Mouse (Mus musculus): ENCODE results near the gene Pianp. TPM values are rescaled to one million over a fixed set of nuclear protein-coding genes. Genes with fewer than 3 reads are reported as not detected.
"Not testable (repeated sequence)": the region's sequence is repeated elsewhere in the genome, so short reads cannot be mapped to it uniquely, and the experiment has no call there.

Pianp gene
- polyA plus RNA-seq, 1 experiment from 2014 or later: 10.0 TPM

GRCm38 (mm10) chr6:125009129-125009180, 12.5 kb downstream of the Pianp start, which contains the start of gene Zfp384:
Zfp384 (plus strand) TSS chr6:125009145.
- Histone ChIP-seq H3K4me2 (peak within 1 kb of the TSS; percentile 90), H3K4me3 (peak within 1 kb of the TSS; percentile 69), H3K9me3 (no peaks in the 10 kb centered on the region), H3K9ac (peak within 1 kb of the TSS; percentile 95), H3K36me3 (peaks cover 27% of the 10 kb centered on the region), H3K27me3 (no peaks in the 10 kb centered on the region), H3K27ac (peak within 1 kb of the TSS; percentile 99), H3K4me1 (peaks cover 39% of the 10 kb centered on the region)
- no peak for ATAC-seq (ENCODE audit: insufficient number of reproducible peaks, insufficient read depth, low FRiP score, low TSS enrichment, low read depth)
- 0% methylated on average over 3 of the region's 3 CpGs for WGBS

DNA sequence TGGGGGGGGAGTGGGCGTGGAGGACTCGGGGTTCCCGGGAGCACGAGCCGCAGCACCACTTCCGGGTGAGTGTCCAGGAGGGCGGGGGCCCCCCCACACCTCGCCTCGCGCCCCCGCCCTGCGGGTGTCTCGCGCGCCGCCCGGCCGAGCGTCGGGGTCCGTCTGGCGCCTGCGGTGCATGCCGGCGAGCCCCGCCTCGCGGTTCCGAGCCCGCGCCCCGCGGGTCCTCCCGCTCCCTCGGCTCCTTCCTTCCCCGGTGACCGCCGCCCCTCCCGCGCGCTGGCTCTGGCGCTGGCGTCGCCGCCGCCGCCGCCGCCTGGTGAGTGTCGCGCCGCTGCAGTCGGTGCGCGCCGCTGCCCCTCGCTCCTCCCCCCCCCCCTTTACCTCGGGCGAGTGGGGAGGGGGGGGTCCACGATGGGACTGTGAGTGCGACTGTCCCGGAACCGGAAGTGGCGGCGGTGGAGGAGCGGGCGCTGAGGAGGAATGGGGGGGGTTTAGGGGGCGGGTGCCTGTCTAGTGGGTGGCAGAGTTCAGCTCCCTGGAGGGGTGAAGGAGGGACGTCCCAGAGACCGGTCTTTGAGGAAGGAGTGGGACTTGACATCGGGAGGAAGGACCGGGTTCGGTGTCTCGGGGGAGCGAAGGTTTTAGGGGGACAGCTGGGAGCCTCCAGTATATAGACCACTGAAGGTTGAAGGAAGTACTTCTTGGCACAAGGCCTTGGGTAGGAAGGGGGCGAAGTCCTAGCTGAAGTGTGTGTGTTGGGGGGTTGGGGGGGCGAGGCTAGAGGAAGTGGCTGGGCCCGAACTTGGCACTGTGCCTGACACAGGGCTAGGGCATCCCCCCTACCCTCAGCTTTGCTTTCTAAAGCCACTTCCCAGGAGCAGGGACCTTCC, 12.9 kb downstream of the Pianp start:
- no peaks in the 10 kb centered on the region for H3K9me3 ChIP-seq
- ATAC-seq (ENCODE audit: insufficient number of reproducible peaks, insufficient read depth, low FRiP score, low TSS enrichment, low read depth): peak; percentile 81
- peaks cover 39% of the 10 kb centered on the region for H3K4me1 ChIP-seq
- H3K9ac ChIP-seq: peak overlapping the region; percentile 95
- no peaks in the 10 kb centered on the region for H3K27me3 ChIP-seq
- H3K4me2 ChIP-seq: peak overlapping the region; percentile 90
- peak overlapping the region; percentile 99 for H3K27ac ChIP-seq
- H3K36me3 ChIP-seq: peaks cover 28% of the 10 kb centered on the region
- whole genome bisulfite sequencing: under 1% methylated on average over 30 of the region's 78 CpGs
- H3K4me3 ChIP-seq: peak overlapping the region; percentile 69

GRCm38 (mm10) chr6:125017682-125018081, 21.2 kb downstream of the Pianp start:
- WGBS: 92% methylated on average over 3 of the region's 3 CpGs
- Histone ChIP-seq H3K4me2 (no peak overlapping the region), H3K4me3 (no peak overlapping the region), H3K9me3 (no peaks in the 10 kb centered on the region), H3K9ac (no peak overlapping the region), H3K36me3 (peaks cover 79% of the 10 kb centered on the region), H3K27ac (no peak overlapping the region), H3K4me1 (no peaks in the 10 kb centered on the region), H3K27me3 (no peaks in the 10 kb centered on the region)
- ATAC-seq (ENCODE audit: insufficient number of reproducible peaks, insufficient read depth, low FRiP score, low TSS enrichment, low read depth): no peak

DNA sequence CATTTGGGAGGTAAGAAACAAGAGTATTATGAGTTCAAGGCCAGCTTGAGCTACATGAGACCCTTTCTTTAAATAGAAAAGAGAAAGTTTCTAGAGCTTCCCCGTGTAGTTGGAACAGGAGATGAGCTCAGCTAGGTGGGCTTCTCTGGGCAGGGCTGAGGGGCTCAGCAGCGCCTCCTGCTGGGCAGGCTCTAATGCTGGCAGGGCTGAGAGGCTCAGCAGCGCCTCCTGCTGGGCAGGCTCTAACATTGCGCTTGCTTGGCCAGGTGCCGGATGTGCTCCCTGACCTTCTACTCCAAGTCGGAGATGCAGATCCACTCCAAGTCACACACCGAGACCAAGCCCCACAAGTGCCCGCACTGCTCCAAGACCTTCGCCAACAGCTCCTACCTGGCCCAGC, 34.0 kb downstream of the Pianp start:
- not testable (repeated sequence) for H3K9ac ChIP-seq; H3K27me3 ChIP-seq; H3K27ac ChIP-seq; H3K9me3 ChIP-seq; H3K4me2 ChIP-seq; H3K4me3 ChIP-seq; ATAC-seq (ENCODE audit: insufficient number of reproducible peaks, insufficient read depth, low FRiP score, low TSS enrichment, low read depth); H3K4me1 ChIP-seq
- WGBS: 41% methylated on average over 8 of the region's 9 CpGs
- peaks cover 83% of the 10 kb centered on the region for H3K36me3 ChIP-seq

GRCm38 (mm10) chr6:125031604-125032003, 35.1 kb downstream of the Pianp start:
- H3K36me3 ChIP-seq: peaks cover 83% of the 10 kb centered on the region
- no peak overlapping the region for H3K9ac ChIP-seq
- ATAC-seq (ENCODE audit: insufficient number of reproducible peaks, insufficient read depth, low FRiP score, low TSS enrichment, low read depth): no peak

DNA sequence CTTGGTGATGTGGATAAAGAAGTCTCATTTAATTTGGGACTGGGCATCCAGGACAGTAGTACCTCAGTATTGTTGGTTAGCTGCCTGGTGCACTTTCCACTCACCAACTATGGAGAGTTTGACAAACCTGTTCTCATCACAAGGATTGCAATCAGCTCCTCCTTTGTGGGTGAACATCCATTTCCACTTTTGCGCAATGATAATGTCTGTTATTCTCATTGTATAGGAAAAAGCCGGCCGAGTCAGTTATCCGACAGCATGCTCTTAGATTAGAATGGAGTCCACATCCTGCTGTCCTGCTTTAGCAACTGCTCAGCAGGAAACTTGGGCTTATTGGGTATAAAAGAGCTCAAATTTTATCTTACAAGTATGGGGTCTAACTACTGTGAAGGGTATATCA, 42.2 kb downstream of the Pianp start:
- Histone ChIP-seq H3K27ac (peak overlapping the region; percentile 91), H3K27me3 (no peaks in the 10 kb centered on the region), H3K9me3 (no peaks in the 10 kb centered on the region), H3K4me3 (peak overlapping the region; percentile 76), H3K36me3 (peaks cover 51% of the 10 kb centered on the region), H3K4me1 (peaks cover 13% of the 10 kb centered on the region; the same call in 1 of the 2 replicates), H3K4me2 (peak overlapping the region; percentile 58), H3K9ac (no peak overlapping the region)
- WGBS: 96% methylated on average over 4 of the region's 4 CpGs
- ATAC-seq (ENCODE audit: insufficient number of reproducible peaks, insufficient read depth, low FRiP score, low TSS enrichment, low read depth): no peak

More at GRCm38 (mm10) chr6:125031604-125032003, 35.1 kb downstream of the Pianp start:
- Histone ChIP-seq H3K4me1 (no peaks in the 10 kb centered on the region), H3K9me3 (no peaks in the 10 kb centered on the region), H3K4me2 (no peak overlapping the region), H3K27ac (no peak overlapping the region), H3K27me3 (no peaks in the 10 kb centered on the region), H3K4me3 (no peak overlapping the region)
- WGBS: 91% methylated on average over 16 of the region's 16 CpGs

GRCm38 (mm10) chr6:125039131-125039530, 42.6 kb downstream of the Pianp start:
- 7% methylated on average over 8 of the region's 8 CpGs for WGBS
- peak overlapping the region; percentile 54 for H3K9ac ChIP-seq
- no peak for ATAC-seq (ENCODE audit: insufficient number of reproducible peaks, insufficient read depth, low FRiP score, low TSS enrichment, low read depth)

DNA sequence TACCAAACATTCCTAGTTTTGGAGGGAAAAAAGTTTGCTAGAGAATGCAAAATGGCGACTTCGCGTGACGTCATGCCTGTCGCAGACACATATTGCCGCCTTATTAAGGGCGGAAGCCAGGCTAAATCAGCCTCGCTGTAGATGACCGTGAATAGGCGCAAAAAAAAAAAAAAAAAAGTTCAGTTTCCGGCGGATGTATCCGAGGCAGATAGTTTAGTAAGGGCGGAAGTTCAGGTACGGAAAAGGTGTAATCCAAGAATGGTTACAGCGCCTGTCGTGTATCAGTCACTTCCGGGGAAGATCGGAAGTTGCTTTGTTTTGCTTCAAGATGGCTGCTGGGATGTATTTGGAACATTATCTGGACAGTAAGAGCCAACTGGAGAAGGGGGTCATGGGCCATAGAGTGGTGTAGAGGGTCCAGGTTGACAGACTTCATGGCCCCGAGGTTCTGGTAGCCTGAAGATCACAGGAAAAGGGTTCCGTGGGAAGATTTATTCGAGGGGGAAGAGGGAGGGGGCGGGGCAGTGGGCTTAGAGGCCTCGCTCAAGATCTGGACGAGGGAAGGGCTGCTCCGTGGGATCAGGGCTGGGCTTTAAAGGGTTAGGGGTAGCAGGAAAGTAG, 43.1 kb downstream of the Pianp start, which contains the start of gene Ing4:
Ing4 (plus strand) TSS at position 228 of the 621 bp plus-strand sequence.
- Histone ChIP-seq H3K27ac (peak within 1 kb of the TSS; percentile 91), H3K9me3 (no peaks in the 10 kb centered on the region), H3K4me1 (peaks cover 13% of the 10 kb centered on the region; the same call in 1 of the 2 replicates), H3K36me3 (peaks cover 52% of the 10 kb centered on the region), H3K9ac (peak within 1 kb of the TSS; percentile 81), H3K27me3 (no peaks in the 10 kb centered on the region), H3K4me3 (peak within 1 kb of the TSS; percentile 76), H3K4me2 (peak within 1 kb of the TSS; percentile 81)
- WGBS: under 1% methylated on average over 26 of the region's 26 CpGs
- ATAC-seq (ENCODE audit: insufficient number of reproducible peaks, insufficient read depth, low FRiP score, low TSS enrichment, low read depth): peak; percentile 90

More at GRCm38 (mm10) chr6:125039131-125039530, 42.6 kb downstream of the Pianp start:
- Histone ChIP-seq H3K27ac (peak overlapping the region; percentile 91), H3K36me3 (peaks cover 51% of the 10 kb centered on the region), H3K4me3 (peak overlapping the region; percentile 76), H3K4me1 (peaks cover 13% of the 10 kb centered on the region; the same call in 1 of the 2 replicates), H3K4me2 (peak overlapping the region; percentile 58), H3K27me3 (no peaks in the 10 kb centered on the region), H3K9me3 (no peaks in the 10 kb centered on the region)

- peak overlapping the region; percentile 78 for H3K27ac ChIP-seq
- ATAC-seq (ENCODE audit: insufficient number of reproducible peaks, insufficient read depth, low FRiP score, low TSS enrichment, low read depth): no peak
- H3K4me2 ChIP-seq: peak overlapping the region; percentile 81
- peaks cover 52% of the 10 kb centered on the region for H3K36me3 ChIP-seq
- no peaks in the 10 kb centered on the region for H3K9me3 ChIP-seq
- H3K9ac ChIP-seq: peak overlapping the region; percentile 81
- peak overlapping the region; percentile 76 for H3K4me3 ChIP-seq
- WGBS: 12% methylated on average over 7 of the region's 7 CpGs
- peaks cover 13% of the 10 kb centered on the region; the same call in 1 of the 2 replicates for H3K4me1 ChIP-seq
- H3K27me3 ChIP-seq: no peaks in the 10 kb centered on the region
These were observed 43.7 kb downstream of the Pianp start for GRCm38 (mm10) chr6:125040221-125040620.

DNA sequence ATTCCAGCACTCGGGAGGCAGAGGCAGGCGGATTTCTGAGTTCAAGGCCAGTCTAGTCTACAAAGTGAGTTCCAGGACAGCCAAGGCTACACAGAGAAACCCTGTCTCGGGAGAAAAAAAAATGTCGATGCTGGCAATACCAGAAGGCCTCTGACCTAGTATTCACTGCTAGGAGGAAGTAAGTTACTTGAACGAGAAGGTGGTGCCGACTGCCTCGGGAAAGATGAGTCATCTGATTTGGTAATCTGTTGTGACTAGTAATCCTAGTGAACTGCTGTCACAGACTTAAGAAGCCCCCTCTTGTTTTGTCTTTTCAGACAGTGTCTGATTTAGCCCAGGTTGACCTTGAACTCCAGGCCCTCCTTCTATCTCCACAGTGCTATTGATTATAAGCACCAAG, 44.6 kb downstream of the Pianp start:
- no peak for ATAC-seq (ENCODE audit: insufficient number of reproducible peaks, insufficient read depth, low FRiP score, low TSS enrichment, low read depth)
- Histone ChIP-seq H3K4me2 (peak overlapping the region; percentile 81), H3K4me3 (no peak overlapping the region)

GRCm38 (mm10) chr6:125042081-125042480, 45.6 kb downstream of the Pianp start:
- WGBS: 93% methylated on average over 7 of the region's 7 CpGs
- Histone ChIP-seq H3K4me2 (no peak overlapping the region), H3K27ac (no peak overlapping the region), H3K4me1 (peaks cover 13% of the 10 kb centered on the region; the same call in 1 of the 2 replicates), H3K9ac (no peak overlapping the region), H3K9me3 (no peaks in the 10 kb centered on the region), H3K36me3 (peaks cover 51% of the 10 kb centered on the region), H3K27me3 (no peaks in the 10 kb centered on the region), H3K4me3 (no peak overlapping the region)
- ATAC-seq (ENCODE audit: insufficient number of reproducible peaks, insufficient read depth, low FRiP score, low TSS enrichment, low read depth): no peak

More for the DNA sequence above, 44.6 kb downstream of the Pianp start:
- H3K9ac ChIP-seq: no peak overlapping the region
- H3K9me3 ChIP-seq: no peaks in the 10 kb centered on the region
- H3K4me1 ChIP-seq: peaks cover 13% of the 10 kb centered on the region; the same call in 1 of the 2 replicates
- peaks cover 51% of the 10 kb centered on the region for H3K36me3 ChIP-seq
- 84% methylated on average over 7 of the region's 7 CpGs for WGBS
- no peak overlapping the region for H3K27ac ChIP-seq
- no peaks in the 10 kb centered on the region for H3K27me3 ChIP-seq

DNA sequence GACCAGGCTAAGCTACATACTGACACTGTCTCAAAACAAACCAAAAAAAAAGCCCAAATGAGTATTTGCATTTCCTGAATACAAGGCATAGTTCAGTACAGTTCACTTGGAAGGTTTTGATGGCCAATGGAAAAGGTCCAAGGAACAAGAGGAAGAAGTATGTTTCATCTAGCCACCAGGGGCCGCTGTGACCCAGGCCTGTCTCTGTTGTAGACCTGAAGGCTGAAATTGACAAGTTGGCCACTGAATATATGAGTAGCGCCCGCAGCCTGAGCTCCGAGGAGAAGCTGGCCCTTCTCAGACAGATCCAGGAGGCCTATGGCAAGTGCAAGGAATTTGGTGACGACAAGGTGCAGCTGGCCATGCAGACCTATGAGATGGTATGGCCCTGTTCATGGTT, 50.2 kb downstream of the Pianp start:
- H3K36me3 ChIP-seq: peaks cover 81% of the 10 kb centered on the region
- WGBS: 39% methylated on average over 5 of the region's 5 CpGs

More for the DNA sequence above, 50.2 kb downstream of the Pianp start:
- Histone ChIP-seq H3K9ac (no peak overlapping the region), H3K4me1 (no peaks in the 10 kb centered on the region), H3K27me3 (no peaks in the 10 kb centered on the region), H3K4me2 (no peak overlapping the region), H3K9me3 (no peaks in the 10 kb centered on the region), H3K4me3 (no peak overlapping the region), H3K27ac (no peak overlapping the region)
- no peak; the same call in 1 of the 2 replicates for ATAC-seq (ENCODE audit: insufficient number of reproducible peaks, insufficient read depth, low FRiP score, low TSS enrichment, low read depth)
